Mouse (Mus musculus): ENCODE data around the gene Msrb1. TPM values are rescaled to one million over a fixed set of nuclear protein-coding genes. Genes with fewer than 3 reads are reported as not detected.
A peak's percentile ranks its signal among the peaks of the same experiment; 100 is the strongest.

Gene Msrb1
- polyA plus RNA-seq, 1 experiment from 2014 or later, result 54.2 TPM

GRCm38 (mm10) chr17:24722220-24722924 is 14.1 kb upstream of the Msrb1 start:
- Histone ChIP-seq H3K4me2 (replicated peaks; ENCODE audit: low read depth) (peak overlapping the region; percentile 25), H3K27ac (replicated peaks) (no peak overlapping the region), H3K4me1 (replicated peaks; ENCODE audit: control insufficient read depth, insufficient read depth) (0 out of 2 replicates have a peak, but pooled peaks cover 2% of the 10 kb centered on the region), H3K9ac (ENCODE audit: low read length) (0 out of 2 replicates have a peak overlapping the region, but pooled peaks have one; percentile 4), H3K27me3 (ENCODE audit: control insufficient read depth, insufficient read depth, low read length) (no peaks in the 10 kb centered on the region), H3K9me3 (ENCODE audit: control insufficient read depth, low read length) (no peaks in the 10 kb centered on the region), H3K4me3 (ENCODE audit: low read depth, low read length) (no peak overlapping the region), H3K36me3 (ENCODE audit: control insufficient read depth, insufficient read depth, low read length) (peaks cover 10% of the 10 kb centered on the region)
- no peak for ATAC-seq (ENCODE audit: low FRiP score, low TSS enrichment)
- TF ChIP-seq EP300 (optimal IDR thresholded peaks at IDR 0.05), result no peak
- no peak for TF ChIP-seq CTCF (IDR thresholded peaks at IDR 0.05; ENCODE audit: low read depth)
- WGBS, result 38% methylated on average over 13 of the region's 13 CpGs
- DNase-seq (ENCODE audit: low spot score), result no peak

DNA sequence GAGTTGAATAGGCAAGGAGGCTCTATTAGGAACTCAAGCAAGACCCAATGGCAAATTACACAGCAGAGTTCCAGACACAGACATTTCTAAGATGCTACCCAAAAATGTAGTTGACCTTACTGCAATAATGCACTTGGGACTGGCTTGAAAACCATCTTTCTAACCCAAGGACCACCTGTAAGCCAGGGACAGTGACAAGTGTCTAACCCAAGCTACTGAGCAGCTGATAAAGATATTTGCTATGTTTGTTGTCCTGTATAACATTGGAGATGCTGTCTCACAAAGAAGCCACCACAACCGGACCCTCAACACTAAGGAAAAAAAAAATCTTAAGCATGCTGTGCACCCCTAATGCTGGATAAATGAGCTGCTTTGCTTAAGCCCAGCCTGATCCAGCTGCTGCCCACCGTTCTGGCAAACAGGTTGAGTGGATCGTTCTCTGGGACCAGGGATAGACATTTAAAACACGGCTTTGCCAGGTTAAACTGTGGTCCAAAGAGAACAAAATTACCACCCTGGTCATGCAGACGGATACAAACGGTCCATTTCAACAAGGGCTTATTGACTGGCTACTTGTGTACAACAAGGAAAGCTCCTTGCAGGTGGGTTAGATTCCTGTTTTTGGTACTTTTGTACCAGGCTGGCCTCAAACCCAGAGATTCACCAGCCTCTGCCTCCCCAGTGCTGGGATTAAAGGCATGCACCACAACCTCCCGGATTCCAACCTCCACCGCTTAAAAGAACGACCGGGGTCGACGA is 13.1 kb upstream of the Msrb1 start:
- H3K27ac ChIP-seq (replicated peaks), result peak overlapping the region; percentile 73
- H3K4me1 ChIP-seq (replicated peaks; ENCODE audit: control insufficient read depth, insufficient read depth), result 0 out of 2 replicates have a peak, but pooled peaks cover 2% of the 10 kb centered on the region
- DNase-seq (ENCODE audit: low spot score), result no peak
- H3K9me3 ChIP-seq (ENCODE audit: control insufficient read depth, low read length), result no peaks in the 10 kb centered on the region
- peaks cover 10% of the 10 kb centered on the region for H3K36me3 ChIP-seq (ENCODE audit: control insufficient read depth, insufficient read depth, low read length)
- no peak for TF ChIP-seq CTCF (IDR thresholded peaks at IDR 0.05; ENCODE audit: low read depth)
- no peak for TF ChIP-seq EP300 (optimal IDR thresholded peaks at IDR 0.05)
- H3K27me3 ChIP-seq (ENCODE audit: control insufficient read depth, insufficient read depth, low read length), result no peaks in the 10 kb centered on the region
- H3K4me3 ChIP-seq (ENCODE audit: low read depth, low read length), result peak overlapping the region; percentile 58
- peak overlapping the region; percentile 64 for H3K9ac ChIP-seq (ENCODE audit: low read length)
- ATAC-seq (ENCODE audit: low FRiP score, low TSS enrichment), result no peak
- H3K4me2 ChIP-seq (replicated peaks; ENCODE audit: low read depth), result peak overlapping the region; percentile 69
- under 1% methylated on average over 12 of the region's 12 CpGs for WGBS

DNA sequence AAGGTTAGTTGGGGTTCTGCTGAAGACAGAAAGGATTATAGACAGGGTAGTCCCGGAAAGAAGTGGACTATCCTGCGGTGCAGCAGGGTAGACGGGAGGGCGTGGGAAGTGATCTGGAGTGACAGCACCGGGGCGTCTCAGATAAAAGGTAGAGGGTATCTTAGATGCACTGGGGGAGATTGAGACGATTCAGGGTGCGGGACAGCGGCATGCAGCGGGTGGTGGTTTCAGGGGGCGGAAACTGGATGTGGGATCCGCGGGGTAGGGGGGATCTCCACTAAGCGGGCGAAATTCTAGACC is 12.6 kb upstream of the Msrb1 start:
- under 1% methylated on average over 15 of the region's 15 CpGs for WGBS
- Histone ChIP-seq H3K4me3 (ENCODE audit: low read depth, low read length) (peak overlapping the region; percentile 58), H3K36me3 (ENCODE audit: control insufficient read depth, insufficient read depth, low read length) (peaks cover 10% of the 10 kb centered on the region), H3K27me3 (ENCODE audit: control insufficient read depth, insufficient read depth, low read length) (no peaks in the 10 kb centered on the region), H3K9ac (ENCODE audit: low read length) (peak overlapping the region; percentile 64), H3K27ac (replicated peaks) (peak overlapping the region; percentile 73), H3K4me1 (replicated peaks; ENCODE audit: control insufficient read depth, insufficient read depth) (0 out of 2 replicates have a peak, but pooled peaks cover 2% of the 10 kb centered on the region), H3K4me2 (replicated peaks; ENCODE audit: low read depth) (peak overlapping the region; percentile 69), H3K9me3 (ENCODE audit: control insufficient read depth, low read length) (no peaks in the 10 kb centered on the region)
- DNase-seq (ENCODE audit: low spot score), result peak; percentile 31
- TF ChIP-seq CTCF (IDR thresholded peaks at IDR 0.05; ENCODE audit: low read depth), result no peak
- TF ChIP-seq EP300 (optimal IDR thresholded peaks at IDR 0.05), result no peak
- no peak for ATAC-seq (ENCODE audit: low FRiP score, low TSS enrichment)

DNA sequence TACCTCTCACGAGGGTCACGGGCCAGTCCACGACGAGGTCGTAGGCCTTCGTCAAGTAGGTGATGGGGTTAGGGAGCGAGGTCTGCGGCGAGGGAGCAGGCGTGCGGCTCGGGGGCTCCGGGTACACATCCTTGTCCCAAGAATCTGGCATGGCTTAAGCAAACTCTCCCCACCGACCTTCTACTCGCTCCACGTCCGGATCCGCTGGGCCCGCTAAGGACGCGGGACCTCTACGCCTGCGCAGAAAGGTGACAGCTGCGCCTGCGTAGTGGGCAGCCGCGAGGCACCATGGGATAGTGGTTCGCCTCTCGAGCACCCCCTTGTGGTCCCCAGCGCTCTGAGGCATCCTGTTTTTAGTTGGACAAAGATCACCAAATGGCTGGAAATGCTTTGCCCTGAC is 12.3 kb upstream of the Msrb1 start, which contains the start of gene Ndufb10:
Ndufb10 (minus strand) TSS at position 295 of the 400 bp plus-strand sequence.
- Histone ChIP-seq H3K4me3 (ENCODE audit: low read depth, low read length) (peak within 1 kb of the TSS; percentile 58), H3K27ac (replicated peaks) (peak within 1 kb of the TSS; percentile 73), H3K27me3 (ENCODE audit: control insufficient read depth, insufficient read depth, low read length) (no peaks in the 10 kb centered on the region), H3K9me3 (ENCODE audit: control insufficient read depth, low read length) (no peaks in the 10 kb centered on the region), H3K4me1 (replicated peaks; ENCODE audit: control insufficient read depth, insufficient read depth) (0 out of 2 replicates have a peak, but pooled peaks cover 2% of the 10 kb centered on the region), H3K4me2 (replicated peaks; ENCODE audit: low read depth) (peak within 1 kb of the TSS; percentile 69), H3K9ac (ENCODE audit: low read length) (peak within 1 kb of the TSS; percentile 64), H3K36me3 (ENCODE audit: control insufficient read depth, insufficient read depth, low read length) (peaks cover 10% of the 10 kb centered on the region)
- TF ChIP-seq CTCF (IDR thresholded peaks at IDR 0.05; ENCODE audit: low read depth), result peak; percentile 99
- no peak for TF ChIP-seq EP300 (optimal IDR thresholded peaks at IDR 0.05)
- WGBS, result under 1% methylated on average over 30 of the region's 30 CpGs
- peak; percentile 96 for DNase-seq (ENCODE audit: low spot score)
- ATAC-seq (ENCODE audit: low FRiP score, low TSS enrichment), result peak; percentile 66

DNA sequence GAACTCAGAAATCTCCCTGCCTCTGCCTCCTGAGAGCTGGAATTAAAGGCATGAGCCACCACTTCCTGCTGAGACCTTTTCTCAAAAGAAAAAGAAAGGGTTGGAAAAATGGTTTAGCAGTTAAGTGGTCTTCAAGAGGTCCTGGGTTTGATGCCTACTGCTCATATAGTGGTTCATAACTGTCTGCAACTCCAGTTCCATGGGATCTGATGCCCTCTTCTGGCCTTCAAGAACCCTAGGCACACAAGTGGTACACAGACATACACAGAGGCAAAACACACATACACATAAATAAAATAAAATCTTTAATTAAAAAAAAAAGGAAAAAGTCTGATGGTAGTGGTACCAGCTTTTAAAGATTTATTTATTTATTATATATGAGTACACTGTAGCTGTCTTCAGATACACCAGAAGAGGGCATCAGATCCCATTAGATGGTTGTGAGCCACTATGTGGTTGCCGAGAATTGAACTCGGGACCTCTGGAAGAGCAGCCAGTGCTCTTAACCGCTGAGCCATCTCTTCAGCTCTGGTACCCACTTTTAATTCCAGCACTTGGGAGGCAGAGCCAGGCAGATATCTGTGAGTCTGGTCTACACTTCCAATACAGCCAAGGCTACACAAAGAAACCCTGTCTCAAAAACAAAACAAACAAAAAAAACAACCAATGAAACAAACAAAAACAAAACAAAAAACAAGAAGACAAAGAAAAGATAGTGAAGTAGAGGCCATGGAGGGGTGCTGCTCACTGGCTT is 10.6 kb upstream of the Msrb1 start:
- Histone ChIP-seq H3K27me3 (ENCODE audit: control insufficient read depth, insufficient read depth, low read length) (no peaks in the 10 kb centered on the region), H3K9ac (ENCODE audit: low read length) (no peak overlapping the region), H3K4me1 (replicated peaks; ENCODE audit: control insufficient read depth, insufficient read depth) (0 out of 2 replicates have a peak, but pooled peaks cover 2% of the 10 kb centered on the region), H3K4me3 (ENCODE audit: low read depth, low read length) (no peak overlapping the region), H3K36me3 (ENCODE audit: control insufficient read depth, insufficient read depth, low read length) (peaks cover 10% of the 10 kb centered on the region), H3K27ac (replicated peaks) (no peak overlapping the region), H3K4me2 (replicated peaks; ENCODE audit: low read depth) (no peak overlapping the region), H3K9me3 (ENCODE audit: control insufficient read depth, low read length) (no peaks in the 10 kb centered on the region)
- ATAC-seq (ENCODE audit: low FRiP score, low TSS enrichment) (no peak), DNase-seq (ENCODE audit: low spot score) (no peak)
- TF ChIP-seq EP300 (optimal IDR thresholded peaks at IDR 0.05) (no peak), CTCF (IDR thresholded peaks at IDR 0.05; ENCODE audit: low read depth) (peak; percentile 28; the same call in 1 of the 2 replicates)
- WGBS, result 70% methylated on average over 3 of the region's 3 CpGs
